Mouse (Mus musculus) heart, adult 2 months (tissue): ENCODE results near the gene 4921536K21Rik. TPM values are rescaled to one million over a fixed set of nuclear protein-coding genes. Genes with fewer than 3 reads are reported as not detected.
A peak's percentile ranks its signal among the peaks of the same experiment; 100 is the strongest.
"Not testable (repeated sequence)": the region's sequence is repeated elsewhere in the genome, so short reads cannot be mapped to it uniquely, and the experiment has no call there.

Experiments
- DNase-seq, 2 experiments: peaks; one replicate each; pipeline ENCODE4 v3.0.0; 2021
- H3K27ac ChIP-seq: fragments of 200-600 bp; 2 replicates; pipeline ENCODE4 v1.8.1; 2022
- H3K27me3 ChIP-seq: fragments of 200-500 bp; 2 replicates; pipeline ENCODE4 v1.6.1; 2012; ENCODE audit warnings: mild to moderate bottlenecking, low read length, inconsistent platforms, mixed read lengths; ENCODE audit not compliant: control insufficient read depth, insufficient read depth
- H3K36me3 ChIP-seq: fragments of 200-500 bp; 2 replicates; pipeline ENCODE4 v1.6.1; 2012; ENCODE audit warnings: low read length, inconsistent platforms; ENCODE audit not compliant: control insufficient read depth, insufficient read depth
- H3K4me1 ChIP-seq: fragments of 200-500 bp; 2 replicates; pipeline ENCODE4 v1.6.1; 2011; ENCODE audit warnings: low read length; ENCODE audit not compliant: control insufficient read depth, insufficient read depth
- H3K4me3 ChIP-seq: fragments of 200-600 bp; 2 replicates; pipeline ENCODE4 v1.8.1; 2022
- H3K79me2 ChIP-seq: fragments of 200-500 bp; replicated peaks from 2 replicates; pipeline ENCODE4 v1.6.1; 2012; ENCODE audit warnings: mild to moderate bottlenecking, inconsistent platforms, low read length, moderate library complexity, mixed read lengths; ENCODE audit not compliant: control insufficient read depth, insufficient read depth
- H3K9ac ChIP-seq: fragments of 200-500 bp; 2 replicates; pipeline ENCODE4 v1.6.1; 2012; ENCODE audit warnings: low read depth, mild to moderate bottlenecking, control low read depth, inconsistent platforms, low read length, mixed read lengths
- CTCF ChIP-seq: fragments of 200-600 bp; IDR thresholded peaks from 2 replicates; pipeline ENCODE4 v1.8.1; 2022; ENCODE audit warnings: antibody characterized with exemption, mild to moderate bottlenecking, moderate library complexity
- EP300 ChIP-seq: fragments of 200-500 bp; IDR thresholded peaks from 2 replicates; pipeline ENCODE4 v1.6.1; 2011; ENCODE audit warnings: low read depth, low read length, control low read depth; ENCODE audit not compliant: insufficient read depth
- POLR2A ChIP-seq: fragments of 200-500 bp; IDR thresholded peaks from 2 replicates; pipeline ENCODE4 v1.6.1; 2011; ENCODE audit warnings: mild to moderate bottlenecking, low read depth, low read length, control low read depth; ENCODE audit not compliant: insufficient read depth
- WGBS: fragments of 180-500 bp; shearing (Covaris S2); methylation state at CpG from one replicate; pipeline ENCODE4 v1.1.7; 2018; 5-methylcytosine and 5-hydroxymethylcytosine counted together
- intact Hi-C: fragments of 180-260 bp; cut with DNase I; formaldehyde crosslinking; loops from one replicate; pipeline ENCODE4 v1.15.1; 2025
- polyA plus RNA-seq: library from polyadenylated mRNA; depleted of rRNA; stranded (reverse); fragments of >200 nt; gene quantifications from 2 replicates; pipeline ENCODE4 v1.2.3, GENCODE M21; 2012
- total RNA-seq, 2 experiments: library from RNA; stranded (reverse); gene quantifications; 2 replicates each; pipeline ENCODE4 v1.2.3; 2021

The 4921536K21Rik gene
- total and polyA plus RNA-seq, 3 experiments, result 0.57 to 0.81 (median 0.57) TPM

- DNase-seq, result peak; percentile 94 to 97
- TF ChIP-seq CTCF, result no peak; the same call in 1 of the 2 replicates
- TF ChIP-seq POLR2A, result peak; percentile 51; the same call in 1 of the 2 replicates
- no peak for TF ChIP-seq EP300
- peak overlapping the region; percentile 77 for H3K27ac ChIP-seq
- H3K9ac ChIP-seq, result peak overlapping the region; percentile 66
- no peaks in the 10 kb centered on the region for H3K27me3 ChIP-seq
- intact Hi-C loops, result loop anchor here (2.0 to 10.0 kb wide), 4 partner anchors 19 to 711 kb away; partner anchors contain the start of genes 4921536K21Rik, Dusp18, Eif4enif1 and Pes1
- H3K79me2 ChIP-seq, result peaks cover 3% of the 10 kb centered on the region
- peaks cover 17% of the 10 kb centered on the region for H3K4me1 ChIP-seq
- under 1% methylated on average over 65 of the region's 65 CpGs for WGBS
- peak overlapping the region; percentile 70 for H3K4me3 ChIP-seq
- no peaks in the 10 kb centered on the region for H3K36me3 ChIP-seq
These were observed 18.6 kb upstream of the 4921536K21Rik start for GRCm38 (mm10) chr11:3913316-3914108.

GRCm38 (mm10) chr11:3912875-3913271 lies 18.0 kb upstream of the 4921536K21Rik start:
- peaks cover 17% of the 10 kb centered on the region for H3K4me1 ChIP-seq
- H3K27me3 ChIP-seq, result no peaks in the 10 kb centered on the region
- intact Hi-C loops, result loop anchor here (2.0 to 10.0 kb wide), 4 partner anchors 18 to 711 kb away; partner anchors contain the start of genes 4921536K21Rik, Dusp18, Eif4enif1 and Pes1
- no peak for TF ChIP-seq POLR2A
- TF ChIP-seq CTCF, result 0 out of 2 replicates have a peak, but pooled peaks have one; percentile 5
- no peaks in the 10 kb centered on the region for H3K36me3 ChIP-seq
- DNase-seq, result peak; percentile 38 to 60
- peak overlapping the region; percentile 70 for H3K4me3 ChIP-seq
- peaks cover 3% of the 10 kb centered on the region for H3K79me2 ChIP-seq
- H3K9ac ChIP-seq, result peak overlapping the region; percentile 66
- peak overlapping the region; percentile 77 for H3K27ac ChIP-seq
- WGBS, result 5% methylated on average over 16 of the region's 16 CpGs

GRCm38 (mm10) chr11:3912100-3912874 lies 17.4 kb upstream of the 4921536K21Rik start:
- DNase-seq, result peak; percentile 30 to 44
- Histone ChIP-seq H3K4me3 (peak overlapping the region; percentile 70), H3K79me2 (peaks cover 3% of the 10 kb centered on the region), H3K9ac (peak overlapping the region; percentile 66), H3K27ac (peak overlapping the region; percentile 77; the same call in 1 of the 2 replicates), H3K4me1 (peaks cover 17% of the 10 kb centered on the region), H3K27me3 (no peaks in the 10 kb centered on the region), H3K36me3 (no peaks in the 10 kb centered on the region)
- no peak for TF ChIP-seq CTCF
- no peak for TF ChIP-seq POLR2A
- no peak for TF ChIP-seq EP300
- intact Hi-C loops, result loop anchor here (2.0 to 10.0 kb wide), 4 partner anchors 17 to 710 kb away; partner anchors contain the start of genes 4921536K21Rik, Dusp18, Eif4enif1 and Pes1
- WGBS, result 37% methylated on average over 19 of the region's 19 CpGs

GRCm38 (mm10) chr11:3911440-3911839 lies 16.5 kb upstream of the 4921536K21Rik start:
- not testable (repeated sequence) for H3K36me3 ChIP-seq, H3K4me3 ChIP-seq, DNase-seq, H3K27me3 ChIP-seq, H3K9ac ChIP-seq, H3K79me2 ChIP-seq
- Histone ChIP-seq H3K4me1 (peaks cover 17% of the 10 kb centered on the region), H3K27ac (peak overlapping the region; percentile 8; the same call in 1 of the 2 replicates)
- WGBS, result 79% methylated on average over 6 of the region's 6 CpGs
- intact Hi-C loops, result loop anchor here (5.0 to 10.0 kb wide), 3 partner anchors 51 to 709 kb away; partner anchors contain the start of genes Eif4enif1 and Pes1

- intact Hi-C loops, result loop anchor here (5.0 to 10.0 kb wide), 3 partner anchors 52 to 708 kb away; partner anchors contain the start of genes Eif4enif1 and Pes1
- Histone ChIP-seq H3K27ac (peak overlapping the region; percentile 8; the same call in 1 of the 2 replicates), H3K79me2 (peaks cover 3% of the 10 kb centered on the region), H3K36me3 (no peaks in the 10 kb centered on the region), H3K27me3 (no peaks in the 10 kb centered on the region), H3K4me1 (peaks cover 17% of the 10 kb centered on the region), H3K9ac (no peak overlapping the region), H3K4me3 (no peak overlapping the region)
- peak in 1 of 2 experiments; percentile 21 for DNase-seq
- TF ChIP-seq POLR2A (no peak), EP300 (no peak), CTCF (peak; percentile 24; the same call in 1 of the 2 replicates)
- WGBS, result 47% methylated on average over 5 of the region's 5 CpGs
These were observed 15.8 kb upstream of the 4921536K21Rik start for GRCm38 (mm10) chr11:3910513-3911310.
